Mouse (Mus musculus) lung, embryonic 16.5 days (tissue): Measurements from ENCODE around the gene Nhlrc3. TPM values are rescaled to one million over a fixed set of nuclear protein-coding genes. Genes with fewer than 3 reads are reported as not detected.
A peak's percentile ranks its signal among the peaks of the same experiment; 100 is the strongest.

Experiments used
- ATAC-seq: fragments of 200-750 bp; cut with Nextera tagmentation; 2 replicates; pipeline ENCODE4 v1.8.0; 2017; ENCODE audit warnings: low read depth, mild to moderate bottlenecking, moderate library complexity
- H3K27ac ChIP-seq: fragments of 300-500 bp; sonication (generic); 2 replicates; pipeline ENCODE4 v1.5.1; 2014; ENCODE audit warnings: mild to moderate bottlenecking, control low read depth, low read length
- H3K27me3 ChIP-seq: fragments of 300-500 bp; sonication (generic); 2 replicates; pipeline ENCODE4 v1.6.1; 2014; ENCODE audit warnings: low read depth, low read length, mixed read lengths; ENCODE audit not compliant: control insufficient read depth, insufficient read depth
- H3K36me3 ChIP-seq: fragments of 300-500 bp; sonication (generic); 2 replicates; pipeline ENCODE4 v1.6.1; 2014; ENCODE audit warnings: low read length; ENCODE audit not compliant: control insufficient read depth, insufficient read depth
- H3K4me1 ChIP-seq: fragments of 300-500 bp; sonication (generic); replicated peaks from 2 replicates; pipeline ENCODE4 v1.6.1; 2014; ENCODE audit warnings: low read length, mixed read lengths; ENCODE audit not compliant: control insufficient read depth, insufficient read depth
- H3K4me2 ChIP-seq: fragments of 300-500 bp; sonication (generic); 2 replicates; pipeline ENCODE4 v1.6.1; 2014; ENCODE audit warnings: low read depth, low read length, control low read depth
- H3K4me3 ChIP-seq: fragments of 300-500 bp; sonication (generic); 2 replicates; pipeline ENCODE4 v1.5.1; 2014; ENCODE audit warnings: mild to moderate bottlenecking, low read length, control low read depth
- H3K9ac ChIP-seq: fragments of 300-500 bp; sonication (generic); 2 replicates; pipeline ENCODE4 v1.6.1; 2014; ENCODE audit warnings: low read length, control low read depth
- H3K9me3 ChIP-seq: fragments of 300-500 bp; sonication (generic); 2 replicates; pipeline ENCODE4 v1.6.1; 2016; ENCODE audit warnings: low read length; ENCODE audit not compliant: control insufficient read depth
- WGBS: fragments of 180-500 bp; shearing (Covaris S2); extraction: QIAGEN DNeasy Blood & Tissue Kit; methylation state at CpG from one replicate; pipeline ENCODE4 v1.1.7; 2014; 5-methylcytosine and 5-hydroxymethylcytosine counted together
- polyA plus RNA-seq: library from polyadenylated mRNA; unstranded; fragments of >200 nt; fragmentation: Nextera tagmentation; extraction: Ambion mirVana; gene quantifications from 2 replicates; pipeline ENCODE4 v1.2.1, GENCODE M21; 2015

Nhlrc3 gene
- polyA plus RNA-seq, 1 experiment from 2014 or later, result 8.9 TPM

DNA sequence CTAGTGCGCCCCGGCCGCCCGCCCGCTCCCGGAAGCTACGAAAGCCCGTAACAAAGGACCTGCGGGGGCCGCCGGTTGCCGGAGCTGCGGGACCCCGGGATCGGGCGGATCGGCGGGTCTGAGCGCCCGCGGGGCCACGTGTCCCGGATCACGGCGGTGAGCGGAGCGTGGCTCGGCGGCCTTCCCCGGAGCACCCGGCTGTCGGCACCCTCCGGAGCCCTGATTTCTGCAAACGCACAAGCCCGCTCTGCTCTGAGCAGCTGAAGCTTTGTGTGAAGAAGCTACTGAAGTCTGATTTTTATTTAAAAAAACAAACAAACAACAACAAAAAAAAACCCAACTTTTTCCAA lies 608 bp upstream of the Nhlrc3 start:
- H3K36me3 ChIP-seq, result peaks cover 6% of the 10 kb centered on the region; the same call in 1 of the 2 replicates
- WGBS, result under 1% methylated on average over 35 of the region's 35 CpGs
- H3K4me2 ChIP-seq, result peak overlapping the region; percentile 71
- H3K27me3 ChIP-seq, result no peaks in the 10 kb centered on the region
- H3K27ac ChIP-seq, result peak overlapping the region; percentile 56
- H3K9ac ChIP-seq, result peak overlapping the region; percentile 80
- peak; percentile 37 for ATAC-seq
- peaks cover 27% of the 10 kb centered on the region for H3K4me1 ChIP-seq
- no peaks in the 10 kb centered on the region for H3K9me3 ChIP-seq
- H3K4me3 ChIP-seq, result peak overlapping the region; percentile 99

- Histone ChIP-seq H3K4me1 (peaks cover 27% of the 10 kb centered on the region), H3K9me3 (no peaks in the 10 kb centered on the region), H3K4me2 (peak overlapping the region; percentile 62), H3K36me3 (peaks cover 13% of the 10 kb centered on the region), H3K27me3 (no peaks in the 10 kb centered on the region), H3K9ac (peak overlapping the region; percentile 93), H3K4me3 (peak overlapping the region; percentile 99), H3K27ac (peak overlapping the region; percentile 88)
- no peak for ATAC-seq
- 3% methylated on average over 9 of the region's 9 CpGs for WGBS
Measured at GRCm38 (mm10) chr3:53462701-53463045, 459 bp downstream of the Nhlrc3 start.

- no peak overlapping the region for H3K4me3 ChIP-seq
- H3K9ac ChIP-seq, result no peak overlapping the region
- peaks cover 18% of the 10 kb centered on the region for H3K4me1 ChIP-seq
- peaks cover 23% of the 10 kb centered on the region for H3K36me3 ChIP-seq
- no peak for ATAC-seq
- WGBS, result 52% methylated on average over 9 of the region's 9 CpGs
- no peaks in the 10 kb centered on the region for H3K27me3 ChIP-seq
- H3K4me2 ChIP-seq, result no peak overlapping the region
- no peak overlapping the region; the same call in 1 of the 2 replicates for H3K27ac ChIP-seq
- no peaks in the 10 kb centered on the region for H3K9me3 ChIP-seq
Measured at GRCm38 (mm10) chr3:53460106-53460505, 3.0 kb downstream of the Nhlrc3 start.

DNA sequence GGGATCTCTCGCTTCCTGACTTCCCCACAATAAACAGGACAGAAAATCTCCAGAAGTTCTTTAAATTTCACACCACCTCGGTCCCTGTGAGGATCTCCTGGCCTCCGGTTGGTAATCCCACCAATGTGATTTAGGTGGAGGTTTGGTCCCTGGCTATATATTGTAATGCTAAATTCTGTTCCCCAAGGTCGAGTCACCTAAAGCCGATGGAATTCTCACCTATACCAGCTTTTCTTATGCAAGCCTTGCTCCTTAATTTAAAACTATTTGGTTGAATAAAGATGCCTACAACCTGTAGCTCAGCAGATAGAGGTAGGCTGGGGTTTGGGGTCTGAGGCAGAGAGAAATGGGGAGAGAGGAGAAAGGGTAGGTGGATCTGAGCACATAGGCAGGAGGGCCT lies 5.4 kb downstream of the Nhlrc3 start:
- 71% methylated on average over 5 of the region's 5 CpGs for WGBS
- H3K9me3 ChIP-seq, result no peaks in the 10 kb centered on the region
- peaks cover 15% of the 10 kb centered on the region for H3K4me1 ChIP-seq
- peaks cover 30% of the 10 kb centered on the region for H3K36me3 ChIP-seq
- H3K9ac ChIP-seq, result no peak overlapping the region
- H3K27ac ChIP-seq, result no peak overlapping the region
- no peak for ATAC-seq
- H3K4me2 ChIP-seq, result no peak overlapping the region
- H3K27me3 ChIP-seq, result no peaks in the 10 kb centered on the region
- H3K4me3 ChIP-seq, result no peak overlapping the region

- Histone ChIP-seq H3K27ac (no peak overlapping the region), H3K4me2 (no peak overlapping the region), H3K27me3 (no peaks in the 10 kb centered on the region), H3K4me3 (no peak overlapping the region), H3K9ac (no peak overlapping the region), H3K36me3 (peaks cover 38% of the 10 kb centered on the region), H3K4me1 (peaks cover under 1% of the 10 kb centered on the region; the same call in 1 of the 2 replicates), H3K9me3 (no peaks in the 10 kb centered on the region)
- WGBS, result 51% methylated on average over 7 of the region's 7 CpGs
- ATAC-seq, result no peak
Measured at GRCm38 (mm10) chr3:53454984-53455383, 8.1 kb downstream of the Nhlrc3 start.

- no peak for ATAC-seq
- H3K9ac ChIP-seq, result no peak overlapping the region
- H3K27me3 ChIP-seq, result no peaks in the 10 kb centered on the region
- H3K36me3 ChIP-seq, result peaks cover 36% of the 10 kb centered on the region
- no peak overlapping the region for H3K4me2 ChIP-seq
- H3K4me1 ChIP-seq, result no peaks in the 10 kb centered on the region
- 76% methylated on average over 6 of the region's 6 CpGs for WGBS
- H3K27ac ChIP-seq, result no peak overlapping the region
- no peaks in the 10 kb centered on the region for H3K9me3 ChIP-seq
- H3K4me3 ChIP-seq, result no peak overlapping the region
Measured at GRCm38 (mm10) chr3:53454561-53454960, 8.6 kb downstream of the Nhlrc3 start.

DNA sequence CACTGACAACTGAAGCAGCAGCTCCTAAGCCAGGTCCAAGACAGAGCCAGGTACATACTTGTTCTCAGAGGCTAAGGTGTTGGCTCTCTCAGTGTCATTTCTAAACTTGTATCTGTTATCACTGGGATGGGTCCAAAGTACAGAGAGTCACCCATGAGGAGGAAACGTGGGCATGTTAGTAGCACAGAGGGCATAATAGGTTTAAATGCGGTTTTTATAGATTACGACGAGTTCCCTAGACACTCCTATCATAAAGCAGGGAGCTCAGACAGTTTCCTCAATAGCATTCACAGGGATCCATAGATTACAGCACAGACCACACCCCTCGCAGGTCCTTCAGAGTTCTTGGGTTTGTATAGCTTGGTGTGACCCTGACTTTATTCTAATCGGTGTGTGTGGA lies 9.1 kb downstream of the Nhlrc3 start:
- H3K36me3 ChIP-seq, result peaks cover 34% of the 10 kb centered on the region
- H3K27me3 ChIP-seq, result no peaks in the 10 kb centered on the region
- WGBS, result 90% methylated on average over 6 of the region's 6 CpGs
- H3K9me3 ChIP-seq, result no peaks in the 10 kb centered on the region
- H3K4me2 ChIP-seq, result no peak overlapping the region
- H3K27ac ChIP-seq, result no peak overlapping the region
- H3K4me3 ChIP-seq, result no peak overlapping the region
- no peaks in the 10 kb centered on the region for H3K4me1 ChIP-seq
- ATAC-seq, result no peak
- H3K9ac ChIP-seq, result no peak overlapping the region

- H3K9ac ChIP-seq, result no peak overlapping the region
- no peak for ATAC-seq
- no peak overlapping the region for H3K4me3 ChIP-seq
- 79% methylated on average over 7 of the region's 7 CpGs for WGBS
- no peaks in the 10 kb centered on the region for H3K4me1 ChIP-seq
- no peak overlapping the region for H3K27ac ChIP-seq
- H3K4me2 ChIP-seq, result no peak overlapping the region
- no peaks in the 10 kb centered on the region for H3K9me3 ChIP-seq
- no peaks in the 10 kb centered on the region for H3K27me3 ChIP-seq
- peaks cover 31% of the 10 kb centered on the region for H3K36me3 ChIP-seq
Measured at GRCm38 (mm10) chr3:53453346-53453745, 9.8 kb downstream of the Nhlrc3 start.

DNA sequence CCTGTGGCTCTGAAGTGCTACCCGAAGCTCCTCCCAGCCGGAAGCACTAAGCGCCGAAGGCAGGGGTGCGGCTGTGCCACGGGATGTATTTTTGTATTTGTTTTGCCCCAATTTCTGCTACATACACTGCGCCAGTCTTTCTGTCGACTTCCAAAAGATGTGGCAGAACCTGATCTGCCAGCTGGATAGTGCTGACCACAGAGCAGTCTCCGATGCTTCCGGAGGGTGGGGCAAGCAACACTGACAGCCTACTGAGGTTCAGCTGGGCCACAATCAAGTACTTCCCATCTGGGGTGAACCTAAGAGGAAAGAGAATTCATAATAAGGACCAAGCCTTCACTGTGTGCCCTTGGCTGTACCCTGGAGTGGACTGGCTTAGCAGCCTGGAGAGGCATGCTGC lies 10.8 kb downstream of the Nhlrc3 start:
- H3K9me3 ChIP-seq, result no peaks in the 10 kb centered on the region
- H3K4me3 ChIP-seq, result no peak overlapping the region
- H3K27ac ChIP-seq, result no peak overlapping the region
- 83% methylated on average over 10 of the region's 10 CpGs for WGBS
- peaks cover 25% of the 10 kb centered on the region for H3K36me3 ChIP-seq
- ATAC-seq, result no peak
- no peak overlapping the region for H3K9ac ChIP-seq
- no peaks in the 10 kb centered on the region for H3K4me1 ChIP-seq
- no peak overlapping the region for H3K4me2 ChIP-seq
- H3K27me3 ChIP-seq, result no peaks in the 10 kb centered on the region

DNA sequence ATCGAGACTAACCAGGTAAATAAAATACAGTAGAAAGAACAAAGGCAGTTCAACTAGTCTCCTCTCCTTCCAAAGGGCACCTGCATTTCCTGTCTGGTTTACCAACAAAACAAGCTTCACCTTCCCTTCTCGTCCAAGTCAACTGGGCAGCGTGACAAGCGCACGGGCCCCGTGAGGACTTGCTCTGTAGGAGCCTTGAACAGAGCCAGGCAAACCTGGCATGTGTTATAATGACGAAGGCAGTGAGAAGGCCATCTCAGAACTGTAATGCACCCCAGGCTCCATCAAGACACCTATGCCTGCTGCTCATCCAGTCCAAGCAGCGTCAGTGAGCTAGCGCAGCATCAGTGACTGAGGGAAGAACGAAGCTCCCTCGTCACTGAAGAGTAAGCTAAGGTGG lies 12.5 kb downstream of the Nhlrc3 start:
- Histone ChIP-seq H3K27me3 (no peaks in the 10 kb centered on the region), H3K4me1 (no peaks in the 10 kb centered on the region), H3K9me3 (no peaks in the 10 kb centered on the region), H3K4me3 (no peak overlapping the region), H3K9ac (no peak overlapping the region), H3K36me3 (peaks cover 18% of the 10 kb centered on the region), H3K4me2 (no peak overlapping the region), H3K27ac (no peak overlapping the region)
- no peak for ATAC-seq
- WGBS, result 90% methylated on average over 11 of the region's 11 CpGs
